Mouse (Mus musculus): ENCODE data around the gene Ywhah.

Ywhah gene

DNA sequence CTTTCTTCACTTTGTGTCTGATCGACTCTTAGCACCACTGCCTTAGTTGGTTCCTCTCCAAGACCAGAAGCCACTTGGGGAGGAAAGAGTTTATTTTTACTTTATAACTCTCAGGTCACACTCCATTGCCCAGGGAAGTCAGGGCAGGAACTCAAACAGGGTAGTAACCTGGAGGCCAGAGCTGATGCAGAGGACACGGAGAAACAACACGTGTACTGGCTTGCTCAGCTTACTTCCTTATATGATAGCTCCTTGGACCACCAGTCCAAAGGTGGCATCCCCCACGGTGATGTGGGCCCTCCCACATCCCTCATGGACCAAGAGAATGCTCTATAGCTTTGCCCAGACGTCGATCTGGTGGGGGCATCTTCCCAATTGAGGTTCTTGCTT lies 26.7 kb downstream of the Ywhah start:
- no peak for DNase-seq (ENCODE audit: low read depth, low spot score)

DNA sequence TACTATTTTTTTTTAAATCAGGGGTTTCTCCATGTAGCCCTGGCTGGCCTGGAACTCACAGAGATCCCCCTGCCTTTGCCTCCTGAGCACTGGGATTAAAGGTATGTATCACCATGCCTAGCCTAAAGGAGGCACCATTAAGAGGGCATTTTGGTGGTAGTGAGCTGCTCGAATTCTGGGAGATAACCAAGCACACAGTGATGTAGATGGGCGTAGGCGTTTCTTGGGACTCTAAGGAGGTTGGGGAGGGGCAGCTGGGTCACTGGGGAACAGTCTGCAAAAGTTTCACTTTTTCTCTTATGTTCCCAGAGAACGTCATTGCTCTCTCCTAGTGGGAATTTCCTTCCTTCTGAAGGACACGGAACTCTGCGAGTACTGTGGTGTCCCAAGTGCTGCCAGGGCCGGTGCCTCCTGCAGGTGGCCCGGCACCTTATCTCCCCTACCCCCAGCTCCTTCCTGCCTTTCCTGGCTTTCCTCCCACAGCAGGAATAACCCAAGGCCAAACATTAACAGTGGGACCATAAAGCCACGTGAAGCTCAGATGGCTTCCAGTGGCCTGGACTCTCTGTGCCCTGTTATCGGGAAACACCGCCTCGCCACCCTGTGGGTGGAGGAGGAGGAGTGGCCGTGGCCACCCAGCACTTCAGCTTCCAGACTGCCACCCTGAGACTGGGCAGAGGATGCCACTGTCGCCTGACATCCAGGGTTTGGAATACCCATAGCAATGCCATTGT lies 34.4 kb downstream of the Ywhah start:
- no peak for DNase-seq (ENCODE audit: low read depth, low spot score)

DNA sequence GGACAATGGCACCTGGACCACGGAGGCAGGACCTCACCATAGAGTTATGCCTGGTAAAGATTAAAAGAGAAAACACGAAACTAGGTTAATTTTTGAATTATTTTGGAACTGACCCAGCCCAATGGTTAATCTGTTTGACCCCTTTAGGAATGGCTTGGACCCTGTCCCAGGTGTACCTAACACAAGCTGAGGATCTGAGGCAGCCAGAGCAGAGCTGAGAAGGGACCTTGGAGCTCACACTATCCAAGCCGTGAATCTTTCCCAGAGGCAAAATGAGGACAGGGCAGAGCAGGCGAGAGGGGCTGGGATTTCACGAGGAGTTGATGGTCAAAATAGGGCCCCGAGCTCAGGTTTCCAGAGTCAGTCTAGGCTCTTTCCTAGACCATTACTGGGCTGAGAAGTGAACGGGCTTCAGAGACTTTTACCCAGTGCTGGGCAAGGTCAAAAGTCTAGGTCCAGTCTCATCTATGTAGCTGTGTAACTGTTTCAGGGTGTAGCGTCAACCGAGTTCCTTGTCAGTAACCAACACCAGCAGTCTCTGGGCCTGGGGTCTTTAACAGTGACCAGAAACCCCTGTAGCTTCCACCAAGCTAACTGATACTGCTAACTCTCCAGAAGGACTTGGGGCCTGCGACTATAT lies 37.6 kb downstream of the Ywhah start:
- DNase-seq (ENCODE audit: low read depth, low spot score) = no peak

DNA sequence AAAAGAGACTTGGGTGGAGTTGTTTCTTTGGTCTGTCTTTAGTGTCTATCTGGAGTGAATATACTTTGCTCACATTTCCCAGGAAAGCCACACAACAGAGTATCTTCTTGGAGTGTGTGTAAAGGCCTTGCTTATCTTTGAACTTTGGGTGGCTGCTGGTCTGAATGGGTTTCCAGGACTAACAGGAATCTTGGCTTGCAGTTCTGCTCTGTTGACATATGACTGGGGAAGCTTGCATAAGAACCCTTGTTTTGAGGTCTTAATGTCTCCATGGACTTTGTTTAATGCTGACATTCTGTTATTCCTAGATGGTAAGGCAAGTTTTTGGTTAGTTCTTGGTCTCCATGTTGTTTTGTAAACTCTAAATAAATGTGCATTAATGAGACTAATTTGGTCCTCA lies 51.5 kb downstream of the Ywhah start:
- no peak for DNase-seq (ENCODE audit: low read depth, low spot score)

DNA sequence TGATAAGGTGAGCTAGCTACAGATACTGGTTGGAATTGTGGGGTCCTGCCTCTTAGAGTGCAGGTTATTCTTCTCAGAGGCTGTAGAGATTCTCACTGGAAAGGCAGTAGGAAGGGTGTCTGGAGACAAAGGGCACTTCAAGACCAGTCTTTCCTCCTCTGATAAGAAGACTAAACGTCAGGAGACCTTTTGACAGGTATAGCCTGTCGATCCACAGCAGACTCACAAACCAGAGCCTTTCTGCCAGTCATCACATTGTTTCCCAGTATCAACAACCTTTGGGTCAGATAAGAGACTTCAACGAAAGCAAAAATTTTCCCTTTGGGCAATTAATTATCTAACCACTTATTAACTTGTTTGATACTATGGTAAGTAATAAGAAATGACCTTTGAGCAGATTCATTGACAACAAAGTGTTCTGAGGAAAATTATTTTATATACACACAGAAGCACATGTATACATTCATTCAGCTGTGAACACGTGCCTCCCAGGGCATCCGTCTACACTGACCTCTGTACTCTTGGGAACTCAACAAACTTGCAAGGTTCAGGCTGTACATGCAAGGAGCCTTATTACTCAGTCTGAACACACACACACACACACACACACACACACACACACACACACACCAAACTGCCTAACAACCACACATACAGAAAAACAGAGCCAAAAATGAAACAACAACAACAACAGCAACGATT lies 58.0 kb downstream of the Ywhah start:
- DNase-seq (ENCODE audit: low read depth, low spot score) = no peak

Measured in CD4-positive helper T cell, adult 2 months (primary cell).